Mouse (Mus musculus) bone marrow macrophage, adult 2 months (primary cell): ENCODE results near the gene Dlat.

ENCODE experiments used
- CTCF ChIP-seq: IDR thresholded peaks from 2 replicates; pipeline ENCODE4 v1.5.1; 2012; ENCODE audit warnings: low read depth, mild to moderate bottlenecking, low read length, moderate library complexity
- POLR2A ChIP-seq: IDR thresholded peaks from 2 replicates; pipeline ENCODE4 v1.6.1; 2012; ENCODE audit warnings: mild to moderate bottlenecking, low read depth, low read length, borderline replicate concordance

- TF ChIP-seq POLR2A (no peak), CTCF (no peak)
These were observed 35.6 kb upstream of the Dlat start for GRCm38 (mm10) chr9:50695153-50695552.
